Mouse (Mus musculus): ENCODE results near the gene Sumf2. TPM values are rescaled to one million over a fixed set of nuclear protein-coding genes. Genes with fewer than 3 reads are reported as not detected.
"Not testable (repeated sequence)": the region's sequence is repeated elsewhere in the genome, so short reads cannot be mapped to it uniquely, and the experiment has no call there.

The Sumf2 gene
- total RNA-seq (2021), result 10 to 100 TPM; 19.8 to 21.2 TPM

- DNase-seq (ENCODE audit: extremely low spot score in 1 of 2, low spot score in 1 of 2), result peak; percentile 92 to 94
These were observed at the start of gene Sumf2 for GRCm38 (mm10) chr5:129846752-129847557. TSS of gene Sumf2 (plus strand) at chr5:129846986.

- no peak for DNase-seq (ENCODE audit: extremely low spot score in 1 of 2, low spot score in 1 of 2)
These were observed 1.9 kb upstream of the Sumf2 start for GRCm38 (mm10) chr5:129844848-129845247.

DNA sequence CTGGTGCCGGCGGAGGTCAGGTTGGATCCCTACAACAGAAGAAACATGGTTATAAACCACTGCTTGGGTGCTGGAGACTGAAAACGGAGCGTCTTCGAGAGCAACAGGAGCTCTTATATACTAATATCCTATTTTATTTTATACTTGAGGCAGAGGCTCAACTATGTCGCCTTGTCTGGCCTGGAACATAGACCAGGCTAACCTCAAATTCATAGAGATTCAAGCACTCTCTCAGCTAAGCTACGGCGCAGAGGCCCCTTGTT is 703 bp downstream of the Sumf2 start:
- DNase-seq (ENCODE audit: extremely low spot score in 1 of 2, low spot score in 1 of 2), result no peak

- DNase-seq (ENCODE audit: extremely low spot score in 1 of 2, low spot score in 1 of 2), result no peak
These were observed 8.4 kb downstream of the Sumf2 start for GRCm38 (mm10) chr5:129855163-129855562.

GRCm38 (mm10) chr5:129856414-129856813 is 9.6 kb downstream of the Sumf2 start:
- no peak for DNase-seq (ENCODE audit: extremely low spot score in 1 of 2, low spot score in 1 of 2)

DNA sequence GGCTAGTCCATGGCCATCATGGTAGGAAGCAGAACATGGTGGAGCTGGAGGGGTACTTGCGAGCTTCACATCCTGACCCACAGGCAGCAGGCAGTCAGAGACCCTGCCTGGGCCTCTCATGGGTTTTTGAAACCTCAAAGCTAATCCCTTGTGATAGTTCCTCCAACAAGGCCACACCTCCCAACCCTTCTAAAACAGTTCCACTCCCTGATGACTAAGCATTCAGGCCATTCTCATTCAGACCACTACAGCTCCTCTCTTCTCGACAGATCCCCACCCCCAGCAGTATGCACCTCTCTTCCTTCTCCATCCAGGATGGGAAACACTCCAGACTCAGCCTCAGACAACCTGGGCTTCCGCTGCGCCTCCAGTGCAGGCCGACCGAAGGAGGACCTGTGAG is 15.5 kb downstream of the Sumf2 start:
- DNase-seq (ENCODE audit: extremely low spot score in 1 of 2, low spot score in 1 of 2), result no peak

DNA sequence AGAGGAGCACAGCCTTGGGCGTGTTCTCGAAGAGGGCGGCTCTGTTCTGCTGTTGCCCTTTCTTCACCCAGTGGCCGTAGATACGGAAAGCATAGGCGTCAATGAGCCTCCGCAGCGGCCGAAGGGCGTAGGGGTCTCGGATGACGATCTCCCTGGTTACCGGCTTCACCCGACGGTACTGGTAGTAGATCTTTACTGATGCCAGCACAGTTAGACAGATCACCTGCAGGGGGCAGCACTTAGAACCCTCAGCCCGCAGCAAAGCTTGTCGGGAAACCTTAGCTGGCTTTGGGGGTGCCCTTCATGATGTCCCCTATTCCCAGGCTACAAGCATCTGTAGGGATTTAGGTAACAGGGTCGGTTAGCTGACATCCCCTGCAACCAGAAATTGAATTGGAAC is 17.7 kb downstream of the Sumf2 start:
- DNase-seq (ENCODE audit: extremely low spot score in 1 of 2, low spot score in 1 of 2), result peak; percentile 42 to 68

- no peak for DNase-seq (ENCODE audit: extremely low spot score in 1 of 2, low spot score in 1 of 2)
These were observed 19.1 kb downstream of the Sumf2 start for GRCm38 (mm10) chr5:129865841-129866240.

DNA sequence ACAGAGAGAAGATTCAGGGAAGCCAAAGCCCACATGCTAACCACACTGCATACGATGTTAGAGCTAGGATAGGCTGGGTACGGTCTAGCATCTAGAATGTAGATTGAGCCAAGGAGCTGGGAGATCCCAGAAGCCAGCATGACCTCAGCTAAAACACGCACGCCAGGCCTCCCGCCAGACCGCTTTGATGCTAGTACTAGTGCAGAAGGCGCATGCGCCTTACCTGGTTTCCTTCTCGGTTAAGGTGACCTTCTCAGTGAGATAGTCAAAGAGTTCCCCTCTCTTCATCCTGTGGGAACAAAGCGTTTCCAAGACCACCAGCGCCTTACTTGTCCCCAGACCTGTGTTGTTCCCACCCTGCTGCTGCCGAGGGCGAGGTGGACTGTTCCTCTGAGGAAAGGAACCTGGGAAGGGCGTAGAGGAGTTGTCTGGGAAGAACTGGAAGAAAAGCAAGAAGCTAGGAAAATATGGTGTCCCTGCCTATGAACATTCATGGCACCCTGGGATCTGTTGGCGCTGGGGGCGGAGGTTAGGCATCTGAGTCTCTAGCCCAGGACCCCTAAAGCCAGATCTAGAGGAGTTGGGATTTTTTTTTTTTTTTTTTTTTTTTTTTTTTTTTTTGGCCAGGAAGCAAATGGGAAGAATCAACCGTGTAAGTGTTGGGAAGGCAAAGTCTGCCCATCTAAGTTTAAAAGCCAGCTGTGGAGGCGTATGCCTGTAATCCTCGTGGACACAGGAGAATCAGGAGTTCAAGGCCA is 22.6 kb downstream of the Sumf2 start:
- DNase-seq (ENCODE audit: extremely low spot score in 1 of 2, low spot score in 1 of 2), result no peak

DNA sequence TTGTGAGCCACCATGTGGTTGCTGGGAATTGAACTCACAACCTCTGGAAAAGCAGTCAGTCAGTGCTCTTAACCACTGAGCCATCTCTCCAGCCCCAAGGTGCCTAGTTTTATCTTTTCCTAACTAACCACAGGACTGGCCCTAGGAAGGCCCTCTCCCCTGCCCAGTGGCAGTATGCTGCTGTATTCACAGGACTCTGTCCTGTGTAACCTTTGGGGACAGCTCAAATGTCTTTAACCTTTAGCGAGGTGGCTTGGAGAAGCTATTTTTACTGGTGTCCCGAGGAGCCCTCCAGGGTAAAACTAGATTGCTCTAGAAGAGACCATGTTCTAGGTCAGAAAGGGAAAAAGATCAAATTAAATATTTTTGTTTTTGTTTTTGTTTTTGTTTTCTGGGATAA is 24.5 kb downstream of the Sumf2 start:
- DNase-seq (ENCODE audit: extremely low spot score in 1 of 2, low spot score in 1 of 2), result no peak

DNA sequence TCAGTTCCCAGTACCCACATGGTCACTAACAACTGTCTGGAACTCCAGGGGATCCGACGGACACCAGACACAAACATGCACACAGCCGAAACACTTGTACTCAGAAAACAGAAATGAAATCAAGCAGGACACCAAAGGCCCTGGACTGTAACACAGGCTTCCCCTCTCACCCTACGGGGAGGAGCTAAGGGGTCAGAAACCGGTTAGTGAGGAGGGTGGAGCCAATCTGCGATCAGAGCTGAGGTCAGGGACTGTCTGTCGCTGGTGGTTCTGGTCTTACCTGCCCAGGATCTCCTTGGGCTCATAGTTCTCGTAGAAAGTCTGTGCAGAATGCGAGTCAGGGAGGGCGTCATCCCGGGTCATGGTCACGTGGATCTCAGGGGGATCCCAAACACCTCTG is 27.2 kb downstream of the Sumf2 start:
- no peak for DNase-seq (ENCODE audit: extremely low spot score in 1 of 2, low spot score in 1 of 2)

GRCm38 (mm10) chr5:129875098-129875497 is 28.3 kb downstream of the Sumf2 start:
- no peak for DNase-seq (ENCODE audit: extremely low spot score in 1 of 2, low spot score in 1 of 2)

DNA sequence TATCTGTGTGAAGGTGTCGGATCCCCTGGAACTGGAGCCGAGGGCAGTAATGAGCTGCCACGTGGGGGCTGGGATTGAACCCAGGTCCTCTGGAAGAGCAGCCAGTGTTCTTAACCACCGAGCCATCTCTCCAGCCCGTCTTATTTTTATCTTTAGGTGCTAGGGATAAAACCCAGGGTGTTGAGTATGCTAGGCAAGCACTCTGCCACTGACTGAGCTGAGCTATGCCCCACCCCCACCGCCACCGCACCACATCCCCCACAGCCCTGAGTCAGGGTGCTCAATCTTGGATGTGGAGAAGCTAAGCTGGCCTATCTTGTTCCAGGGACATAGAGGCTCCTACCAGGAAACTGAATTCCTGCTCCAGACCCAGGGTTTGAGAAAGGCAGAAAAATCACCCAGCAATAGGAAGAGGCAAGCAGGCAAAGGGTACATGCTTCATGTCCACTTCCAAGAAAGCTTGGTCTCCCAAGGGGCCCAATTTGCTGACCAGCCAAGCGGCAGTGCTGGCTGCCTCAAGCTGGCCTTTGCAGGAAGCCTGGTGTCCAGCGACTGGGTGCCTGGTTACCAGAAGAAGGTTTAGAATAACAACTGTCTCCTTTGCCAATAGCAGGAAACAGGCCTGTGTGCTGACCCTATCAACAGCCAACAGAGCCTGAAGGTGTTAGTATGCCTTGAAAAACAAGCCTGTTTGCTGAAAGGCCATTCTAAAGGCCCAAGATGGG is 31.1 kb downstream of the Sumf2 start:
- DNase-seq (ENCODE audit: extremely low spot score in 1 of 2, low spot score in 1 of 2), result no peak

DNA sequence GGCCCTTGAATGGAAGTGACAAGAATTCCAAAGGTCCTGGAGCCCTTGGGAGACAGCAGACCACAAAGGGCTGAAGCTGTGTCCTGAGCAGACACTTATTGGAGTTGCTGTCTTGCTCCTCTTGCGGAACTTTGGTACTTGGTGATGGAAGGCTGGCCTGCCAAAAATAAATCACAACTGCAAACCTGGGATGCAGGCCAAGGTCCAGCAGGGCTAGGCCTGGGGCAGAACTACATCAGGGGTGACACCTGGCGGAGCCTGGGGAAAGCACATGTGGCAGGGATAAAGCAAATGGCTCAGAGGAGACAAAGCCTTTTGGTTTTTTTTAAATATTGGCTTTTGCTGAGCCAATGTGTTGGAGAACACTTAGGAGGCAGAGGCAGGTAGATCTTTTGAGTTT is 32.2 kb downstream of the Sumf2 start:
- DNase-seq (ENCODE audit: extremely low spot score in 1 of 2, low spot score in 1 of 2), result peak; percentile 13 to 52

DNA sequence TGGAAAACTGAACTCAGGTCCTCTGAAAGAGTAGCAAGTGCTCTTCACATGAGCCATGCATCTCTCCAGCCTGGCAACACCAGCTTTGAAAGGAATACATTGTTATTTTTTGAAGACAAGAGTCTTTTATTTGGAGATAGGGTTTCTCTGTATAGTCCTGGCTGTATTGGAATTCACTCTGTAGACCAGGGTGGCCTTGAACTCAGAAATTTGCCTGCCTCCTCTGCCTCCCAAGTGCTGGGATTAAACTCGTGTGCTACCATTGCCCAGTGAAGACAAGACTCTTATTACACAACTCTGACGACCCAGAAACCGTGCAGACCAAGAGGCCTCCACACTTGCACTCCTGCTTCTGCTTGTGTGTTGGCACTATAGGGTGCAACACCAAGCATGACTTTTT is 33.1 kb downstream of the Sumf2 start:
- no peak for DNase-seq (ENCODE audit: extremely low spot score in 1 of 2, low spot score in 1 of 2)

GRCm38 (mm10) chr5:129886271-129886670 is 39.5 kb downstream of the Sumf2 start:
- no peak for DNase-seq (ENCODE audit: extremely low spot score in 1 of 2, low spot score in 1 of 2)

DNA sequence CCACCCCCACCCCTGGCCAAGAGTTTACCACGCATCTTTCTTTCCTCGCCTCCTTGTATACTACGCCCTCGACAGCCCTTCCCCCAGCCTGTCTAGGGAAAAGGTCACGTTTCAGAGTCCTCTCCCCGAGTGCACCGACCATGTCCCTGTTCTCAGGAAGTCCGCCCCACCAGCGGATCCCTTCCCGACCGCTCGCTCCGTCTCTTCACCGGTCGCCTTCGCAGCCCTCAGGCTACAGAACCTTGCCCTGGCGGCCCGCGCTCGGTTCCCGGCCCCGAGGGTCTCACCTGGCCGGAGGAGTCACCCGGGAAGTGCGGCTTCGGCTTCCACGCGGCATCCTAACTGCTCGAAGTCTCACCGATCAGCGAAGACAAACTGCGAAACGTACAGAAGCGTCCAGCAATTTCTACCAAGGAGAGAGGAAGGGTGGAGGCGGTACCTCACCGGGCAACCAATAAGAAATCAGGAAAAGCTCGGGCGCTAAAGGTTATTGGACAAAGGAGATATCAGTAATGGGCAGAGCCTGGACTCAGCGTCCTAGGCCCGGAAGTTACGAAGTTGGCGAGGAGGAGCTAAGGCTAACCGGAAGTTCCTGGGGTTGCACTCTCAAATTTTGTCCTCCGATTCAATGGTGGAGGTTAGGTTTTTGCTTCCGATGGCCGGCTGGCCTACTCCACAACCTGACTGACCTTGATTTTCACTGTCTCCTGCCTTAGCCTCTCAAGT is 40.3 kb downstream of the Sumf2 start, which contains the start of gene Chchd2:
TSS of gene Chchd2 (minus strand) at position 560 of the 726 bp plus-strand sequence.
- DNase-seq (ENCODE audit: extremely low spot score in 1 of 2, low spot score in 1 of 2), result peak; percentile 75 to 76

DNA sequence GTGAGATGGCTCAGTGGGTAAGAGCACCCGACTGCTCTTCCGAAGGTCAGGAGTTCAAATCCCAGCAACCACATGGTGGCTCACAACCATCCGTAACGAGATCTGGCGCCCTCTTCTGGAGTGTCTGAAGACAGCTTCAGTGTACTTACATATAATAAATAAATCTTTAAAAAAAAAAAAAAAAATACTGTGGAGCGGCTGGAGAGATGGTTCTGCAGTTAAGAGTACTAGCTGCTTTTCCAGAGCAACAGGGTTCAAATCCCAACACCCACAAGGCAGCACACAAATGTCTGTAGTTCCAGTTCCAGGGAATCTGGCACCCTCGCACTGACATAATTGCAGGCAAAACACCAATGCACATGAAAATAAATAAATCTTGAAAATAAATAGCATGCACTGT is 43.6 kb downstream of the Sumf2 start:
- DNase-seq (ENCODE audit: extremely low spot score in 1 of 2, low spot score in 1 of 2), result not testable (repeated sequence)

GRCm38 (mm10) chr5:129895198-129896088 is 48.7 kb downstream of the Sumf2 start, which contains the start of gene Zbed5:
TSS of gene Zbed5 (plus strand) at chr5:129895723.
- peak; percentile 66 to 70 for DNase-seq (ENCODE audit: extremely low spot score in 1 of 2, low spot score in 1 of 2)

DNA sequence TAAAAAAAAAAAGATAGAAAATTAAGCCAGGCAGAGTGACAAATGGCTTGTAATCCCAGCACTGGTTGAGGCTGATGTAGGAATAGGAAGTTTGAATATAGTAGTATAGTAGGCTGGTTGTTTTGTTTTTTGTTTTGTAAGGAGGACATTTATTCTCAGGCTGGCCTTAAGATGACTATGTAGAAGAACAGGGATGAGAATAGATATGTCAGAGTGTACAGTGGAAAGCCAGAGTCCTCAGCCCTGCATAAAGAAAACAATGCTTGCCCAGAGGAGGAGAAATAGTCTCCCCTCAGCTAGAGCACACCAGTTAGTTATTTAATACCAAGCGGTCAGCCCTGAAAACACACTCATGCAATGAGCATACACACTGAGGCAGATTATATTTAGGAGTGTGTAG is 51.7 kb downstream of the Sumf2 start, which contains the start of gene Phkg1:
TSS of gene Phkg1 (minus strand) at position 101 of the 400 bp plus-strand sequence.
- no peak for DNase-seq (ENCODE audit: extremely low spot score in 1 of 2, low spot score in 1 of 2)

All from layer of hippocampus, postnatal 25 days (tissue).